Mouse (Mus musculus): ENCODE measurements around the gene Spdye4b.
"Not testable (repeated sequence)": the region's sequence is repeated elsewhere in the genome, so short reads cannot be mapped to it uniquely, and the experiment has no call there.

DNA sequence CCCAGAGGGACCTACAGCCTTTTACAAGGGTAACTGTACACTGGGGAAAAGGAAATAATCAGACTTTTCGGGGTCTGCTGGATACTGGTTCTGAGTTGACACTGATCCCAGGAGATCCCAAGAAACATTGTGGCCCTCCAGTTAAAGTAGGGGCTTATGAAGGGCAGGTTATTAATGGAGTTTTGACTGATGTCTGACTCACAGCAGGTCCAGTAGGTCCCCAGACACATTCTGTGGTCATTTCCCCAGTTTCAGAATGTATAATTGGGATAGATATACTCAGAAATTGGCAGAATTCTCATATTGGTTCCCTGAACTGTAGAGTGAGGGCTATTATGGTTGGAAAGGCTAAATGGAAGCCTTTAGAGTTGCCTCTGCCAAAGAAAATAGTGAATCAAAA is 7.2 kb downstream of the Spdye4b start:
- not testable (repeated sequence) for TF ChIP-seq CTCF, POLR2A (IDR thresholded peaks at IDR 0.05; ENCODE audit: extremely low read depth, insufficient read depth, low read length)
